Mouse (Mus musculus) testis, postnatal 14 days (tissue): ENCODE results near the gene Mtus2.
"Not testable (repeated sequence)": the region's sequence is repeated elsewhere in the genome, so short reads cannot be mapped to it uniquely, and the experiment has no call there.

Source experiments
- DNase-seq: peaks from one replicate; pipeline ENCODE4 v3.0.0; 2021; ENCODE audit warnings: low spot score

The Mtus2 gene

GRCm38 (mm10) chr5:148124354-148124753, 167.2 kb downstream of the Mtus2 start:
- DNase-seq = no peak

GRCm38 (mm10) chr5:148130691-148131457, 173.8 kb downstream of the Mtus2 start:
- no peak for DNase-seq

GRCm38 (mm10) chr5:148131458-148132131, 174.5 kb downstream of the Mtus2 start:
- no peak for DNase-seq

GRCm38 (mm10) chr5:148133448-148134060, 176.4 kb downstream of the Mtus2 start:
- DNase-seq = no peak

- no peak for DNase-seq
These were observed 184.5 kb downstream of the Mtus2 start for GRCm38 (mm10) chr5:148141662-148142061.

- no peak for DNase-seq
These were observed 189.2 kb downstream of the Mtus2 start for GRCm38 (mm10) chr5:148146200-148146823.

GRCm38 (mm10) chr5:148151894-148152599, 194.9 kb downstream of the Mtus2 start:
- DNase-seq = no peak

- no peak for DNase-seq
These were observed 195.7 kb downstream of the Mtus2 start for GRCm38 (mm10) chr5:148152600-148153402.

- DNase-seq = no peak
These were observed 196.2 kb downstream of the Mtus2 start for GRCm38 (mm10) chr5:148153403-148153713.

GRCm38 (mm10) chr5:148154727-148155126, 197.6 kb downstream of the Mtus2 start:
- DNase-seq = no peak

- DNase-seq = no peak
These were observed 202.2 kb downstream of the Mtus2 start for GRCm38 (mm10) chr5:148159328-148159727.

- no peak for DNase-seq
These were observed 203.5 kb downstream of the Mtus2 start for GRCm38 (mm10) chr5:148160529-148161154.

- DNase-seq = no peak
These were observed 208.0 kb downstream of the Mtus2 start for GRCm38 (mm10) chr5:148165111-148165510.

GRCm38 (mm10) chr5:148175091-148175490, 218.0 kb downstream of the Mtus2 start:
- no peak for DNase-seq

GRCm38 (mm10) chr5:148175742-148176426, 218.8 kb downstream of the Mtus2 start:
- no peak for DNase-seq

- DNase-seq = not testable (repeated sequence)
These were observed 219.4 kb downstream of the Mtus2 start for GRCm38 (mm10) chr5:148176539-148176938.

- no peak for DNase-seq
These were observed 222.1 kb downstream of the Mtus2 start for GRCm38 (mm10) chr5:148179231-148179630.

- no peak for DNase-seq
These were observed 223.6 kb downstream of the Mtus2 start for GRCm38 (mm10) chr5:148180590-148181307.

- DNase-seq = no peak
These were observed 224.1 kb downstream of the Mtus2 start for GRCm38 (mm10) chr5:148181308-148181630.

- no peak for DNase-seq
These were observed 224.8 kb downstream of the Mtus2 start for GRCm38 (mm10) chr5:148181901-148182300.
